Mouse (Mus musculus): ENCODE results near the gene Kif26b.

GRCm38 (mm10) chr1:178485138-178485867 lies 43.6 kb upstream of the Kif26b start:
- TF ChIP-seq POLR2A (IDR thresholded peaks at IDR 0.05; ENCODE audit: low read depth, low read length) (no peak), CTCF (IDR thresholded peaks at IDR 0.05; ENCODE audit: extremely low read depth, insufficient read depth, insufficient read length, insufficient replicate concordance) (no peak)
